Comparison of ENCODE assay signal across 18 mouse cellular contexts in the genomic region with DNA sequence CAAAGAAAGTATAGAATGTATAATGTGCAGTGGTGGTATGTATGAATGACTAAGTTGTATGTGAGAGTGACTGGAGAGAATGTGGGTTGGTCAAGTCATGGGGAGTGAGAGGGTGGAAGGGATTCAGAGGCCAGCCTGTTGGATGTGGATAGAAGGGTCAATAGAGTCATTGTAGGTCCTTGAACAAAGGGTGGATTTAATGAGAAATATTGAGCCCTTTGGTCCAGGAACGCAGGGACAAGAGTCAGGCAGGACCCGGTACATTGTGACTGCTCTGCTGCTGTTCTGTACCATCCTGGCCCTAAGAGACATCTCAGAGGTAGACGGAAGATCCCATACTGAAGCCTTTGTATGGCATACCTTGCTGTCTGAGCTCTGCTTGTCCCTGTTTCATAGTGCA. TPM values are rescaled to one million over a fixed set of nuclear protein-coding genes. Genes with fewer than 3 reads are reported as not detected.
DNase-seq lines count a peak whose midpoint lies in the region; TF ChIP-seq lines count a peak whose summit lies in the region.
"Had no signal": no experiment of that assay in that cellular context is flagged by ENCODE, and none has a peak within 500 bp of the region (broad histone marks: within the 10 kb centered on the region; RNA-seq: fewer than 3 reads in every experiment).

No protein-coding gene starts in this region.

- TF ChIP-seq CTCF in gastrocnemius, adult 2 months (IDR thresholded peaks at IDR 0.05) = no peak

- 89% methylated on average over 3 of the region's 3 CpGs for WGBS in limb, embryonic 10.5 days

- H3K27ac ChIP-seq in gastrocnemius, adult 2 months = peak overlapping the region; percentile 29; the same call in 1 of the 2 replicates
- H3K27ac ChIP-seq in limb, embryonic 10.5 days = no peak overlapping the region
- H3K27ac ChIP-seq: embryonic facial prominence, embryonic 15.5 days; forebrain, embryonic 10.5 days; heart, adult 2 months; hindbrain, embryonic 10.5 days; hindbrain, embryonic 14.5 days had no signal

- peaks cover 12% of the 10 kb centered on the region; the same call in 1 of the 2 replicates for H3K36me3 ChIP-seq in limb, embryonic 10.5 days
- H3K36me3 ChIP-seq: embryonic facial prominence, embryonic 15.5 days had no signal

- peaks cover 14% of the 10 kb centered on the region for H3K4me1 ChIP-seq in limb, embryonic 10.5 days

- intact Hi-C loops in gastrocnemius, adult 2 months (cut with DNase I) = no loop called here
- intact Hi-C loops in gastrocnemius, postnatal 36 days (cut with DNase I) = no loop called here

- no peak for DNase-seq in gastrocnemius, adult 2 months
- no peak for DNase-seq in gastrocnemius, postnatal 36 days
- peak; percentile 48 for DNase-seq in layer of hippocampus, adult 9-11 months
- DNase-seq in layer of hippocampus, adult 9-10 months (ENCODE audit: low spot score) = no peak
- DNase-seq in right cerebral cortex, adult 18-20 months = peak; percentile 13
- no peak for DNase-seq in right cerebral cortex, postnatal 25 days
- no peak for DNase-seq in limb, embryonic 10.5 days (ENCODE audit: low spot score)
- DNase-seq: adrenal gland, postnatal 10 days; cerebellum, adult 11-12 months; cerebellum, adult 9-11 months; embryo, embryonic 11 days; heart, adult 2 months had no signal

- no peak overlapping the region; the same call in 1 of the 2 replicates for H3K4me3 ChIP-seq in gastrocnemius, adult 2 months
- no peak overlapping the region for H3K4me3 ChIP-seq in limb, embryonic 10.5 days
- H3K4me3 ChIP-seq: embryonic facial prominence, embryonic 15.5 days; erythroblast, embryonic 14.5 days; forebrain, embryonic 10.5 days; heart, adult 2 months; heart, embryonic 12.5 days; hindbrain, embryonic 10.5 days had no signal

- H3K9me3 ChIP-seq in limb, embryonic 10.5 days (replicated peaks) = no peaks in the 10 kb centered on the region
- H3K9me3 ChIP-seq: embryonic facial prominence, embryonic 15.5 days; forebrain, embryonic 10.5 days; heart, embryonic 12.5 days; hindbrain, embryonic 10.5 days had no signal

- H3K27me3 ChIP-seq in limb, embryonic 10.5 days (ENCODE audit: low read depth, poor library complexity, severe bottlenecking) = no peaks in the 10 kb centered on the region
- H3K27me3 ChIP-seq: embryonic facial prominence, embryonic 15.5 days; heart, embryonic 12.5 days had no signal

RNA-seq across cellular contexts. Expression of gene Otud7b, which starts 4.0 kb away (rescaled TPM):
- 10 to 100 TPM; 54.6 to 58.3 TPM for total RNA-seq in gastrocnemius, adult 2 months (2021)
- 10 to 100 TPM; 46.6 to 49.0 TPM for total RNA-seq in gastrocnemius, postnatal 36 days (2021)
- polyA plus RNA-seq in limb, embryonic 10.5 days (2016; fragmentation: Nextera tagmentation; extraction: Ambion mirVana) = 18.6 and 19.2 TPM in 2 replicates

RNA-seq across cellular contexts. Expression of gene Vps45, which starts 50.0 kb away (rescaled TPM):
- 10 to 100 TPM; 15.0 to 22.7 TPM for total RNA-seq in gastrocnemius, adult 2 months (2021)
- 10 to 100 TPM; 13.4 to 17.5 TPM for total RNA-seq in gastrocnemius, postnatal 36 days (2021)
- polyA plus RNA-seq in limb, embryonic 10.5 days (2016; fragmentation: Nextera tagmentation; extraction: Ambion mirVana) = 22.4 and 23.6 TPM in 2 replicates

RNA-seq across cellular contexts. Expression of gene Mtmr11, which starts 53.5 kb away (rescaled TPM):
- total RNA-seq in gastrocnemius, adult 2 months (2021) = 1 to 10 TPM; 1.9 to 2.5 TPM
- 1 to 10 TPM; 1.6 to 2.3 TPM for total RNA-seq in gastrocnemius, postnatal 36 days (2021)
- polyA plus RNA-seq in limb, embryonic 10.5 days (2016; fragmentation: Nextera tagmentation; extraction: Ambion mirVana) = 10.8 and 18.2 TPM in 2 replicates
- polyA plus RNA-seq: erythroblast, embryonic 14.5 days had no signal

Comparison
In these comparisons a context has a peak if more than half of its experiments do, and no peak if none do; other contexts are left out.
1. DNase-seq: peak in layer of hippocampus, adult 9-11 months (single experiment) and right cerebral cortex, adult 18-20 months (single experiment); none in gastrocnemius, adult 2 months (single experiment), gastrocnemius, postnatal 36 days (0 of 2), layer of hippocampus, adult 9-10 months (single experiment), right cerebral cortex, postnatal 25 days (single experiment) and limb, embryonic 10.5 days (single experiment).